Mouse (Mus musculus): ENCODE measurements around the gene Trim67. TPM values are rescaled to one million over a fixed set of nuclear protein-coding genes. Genes with fewer than 3 reads are reported as not detected.

Trim67 gene
- total RNA-seq, 2 experiments from 2014 or later, result 5.1 to 5.8 TPM

DNA sequence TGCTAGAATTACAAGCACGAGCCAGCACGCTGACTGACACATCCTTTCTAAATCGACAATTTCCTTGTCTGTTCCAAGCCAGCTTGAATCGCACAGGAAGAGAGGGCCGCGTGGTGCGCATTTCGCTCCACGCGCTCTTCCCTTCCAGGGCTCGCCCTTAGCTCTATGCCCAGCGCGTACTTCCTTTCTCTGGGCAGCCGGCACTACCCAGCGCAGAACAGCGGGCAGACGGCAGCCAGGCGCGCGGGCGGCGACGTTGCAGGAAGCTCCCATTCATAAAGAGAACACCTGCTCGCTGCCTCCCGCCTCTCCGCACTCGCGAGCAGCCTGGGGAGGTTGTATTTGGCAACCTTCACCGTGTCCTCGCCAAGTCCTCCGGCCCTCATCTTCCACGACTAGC is 706 bp upstream of the Trim67 start:
- intact Hi-C loops (cut with DNase I), result no loop called here
- peak; percentile 56 to 65 for DNase-seq (ENCODE audit: low spot score in 2 of 2)

DNA sequence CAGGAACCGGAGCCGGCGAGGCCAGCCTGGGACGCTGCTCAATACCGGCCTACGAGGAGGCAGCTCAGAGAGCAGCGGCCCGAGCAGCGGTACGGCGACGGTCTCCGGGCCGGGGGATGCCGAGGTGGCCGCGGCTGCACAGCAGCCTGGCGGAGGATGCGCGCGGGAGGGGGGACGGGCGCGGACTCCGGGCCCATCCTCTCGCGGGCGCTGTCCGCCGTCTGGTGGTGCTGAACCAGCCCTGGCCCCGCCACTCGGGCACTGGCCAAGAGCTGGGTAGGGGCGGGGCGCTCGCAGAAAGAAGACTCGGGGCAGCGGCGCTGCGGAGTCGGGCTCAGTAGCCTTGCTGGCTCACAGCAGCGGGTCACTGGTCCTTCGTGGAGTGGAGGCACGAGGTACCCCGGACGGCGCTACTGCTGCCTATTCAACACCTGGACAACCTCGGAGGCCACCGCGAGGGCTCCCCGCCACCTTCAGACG is 320 bp downstream of the Trim67 start:
- intact Hi-C loops (cut with DNase I), result no loop called here
- DNase-seq (ENCODE audit: low spot score in 2 of 2), result peak; percentile 69 to 76

DNA sequence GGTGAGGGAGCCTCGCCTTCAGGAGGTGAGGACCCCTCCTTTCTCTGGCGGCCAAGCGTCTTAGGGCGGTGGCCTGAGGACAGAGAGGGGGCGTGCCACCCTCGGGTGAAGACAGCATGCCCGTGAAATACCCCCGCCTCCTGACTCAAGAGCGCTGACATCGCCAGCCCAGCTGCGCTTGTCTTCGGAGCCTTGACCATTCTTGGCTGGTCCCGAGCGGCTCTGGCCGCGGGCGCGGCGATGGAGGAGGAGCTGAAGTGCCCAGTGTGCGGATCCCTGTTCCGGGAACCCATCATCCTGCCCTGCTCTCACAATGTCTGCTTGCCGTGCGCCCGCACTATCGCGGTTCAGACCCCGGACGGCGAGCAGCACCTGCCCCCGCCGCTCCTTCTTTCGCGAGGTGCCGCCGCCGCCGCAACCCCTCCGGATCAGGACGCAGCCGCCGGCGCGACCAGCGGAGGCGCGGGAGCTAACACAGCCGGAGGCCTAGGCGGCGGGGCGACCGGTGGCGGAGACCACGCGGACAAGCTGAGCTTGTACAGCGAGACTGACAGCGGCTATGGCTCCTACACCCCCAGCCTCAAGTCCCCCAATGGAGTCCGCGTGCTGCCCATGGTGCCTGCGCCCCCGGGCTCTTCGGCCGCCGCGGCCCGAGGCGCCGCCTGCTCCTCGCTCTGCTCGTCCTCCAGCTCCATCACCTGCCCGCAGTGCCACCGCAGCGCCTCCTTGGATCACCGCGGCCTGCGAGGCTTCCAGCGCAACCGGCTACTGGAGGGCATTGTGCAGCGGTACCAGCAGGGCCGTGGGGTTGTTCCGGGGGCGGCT is 981 bp downstream of the Trim67 start:
- intact Hi-C loops (cut with DNase I), result no loop called here
- DNase-seq (ENCODE audit: low spot score in 2 of 2), result peak in 1 of 2 experiments; percentile 13

DNA sequence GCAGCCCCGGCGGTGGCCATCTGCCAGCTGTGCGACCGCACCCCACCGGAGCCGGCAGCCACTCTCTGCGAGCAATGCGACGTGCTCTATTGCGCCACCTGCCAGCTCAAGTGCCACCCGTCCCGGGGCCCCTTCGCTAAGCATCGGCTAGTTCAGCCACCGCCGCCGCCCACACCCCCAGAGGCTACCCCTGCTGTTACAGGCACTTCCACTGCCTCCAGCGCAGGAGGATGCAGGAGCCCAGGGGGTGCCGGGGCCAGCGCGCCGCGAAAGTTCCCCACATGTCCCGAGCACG is 1.5 kb downstream of the Trim67 start:
- peak; percentile 81 to 83 for DNase-seq (ENCODE audit: low spot score in 2 of 2)
- intact Hi-C loops (cut with DNase I), result no loop called here

DNA sequence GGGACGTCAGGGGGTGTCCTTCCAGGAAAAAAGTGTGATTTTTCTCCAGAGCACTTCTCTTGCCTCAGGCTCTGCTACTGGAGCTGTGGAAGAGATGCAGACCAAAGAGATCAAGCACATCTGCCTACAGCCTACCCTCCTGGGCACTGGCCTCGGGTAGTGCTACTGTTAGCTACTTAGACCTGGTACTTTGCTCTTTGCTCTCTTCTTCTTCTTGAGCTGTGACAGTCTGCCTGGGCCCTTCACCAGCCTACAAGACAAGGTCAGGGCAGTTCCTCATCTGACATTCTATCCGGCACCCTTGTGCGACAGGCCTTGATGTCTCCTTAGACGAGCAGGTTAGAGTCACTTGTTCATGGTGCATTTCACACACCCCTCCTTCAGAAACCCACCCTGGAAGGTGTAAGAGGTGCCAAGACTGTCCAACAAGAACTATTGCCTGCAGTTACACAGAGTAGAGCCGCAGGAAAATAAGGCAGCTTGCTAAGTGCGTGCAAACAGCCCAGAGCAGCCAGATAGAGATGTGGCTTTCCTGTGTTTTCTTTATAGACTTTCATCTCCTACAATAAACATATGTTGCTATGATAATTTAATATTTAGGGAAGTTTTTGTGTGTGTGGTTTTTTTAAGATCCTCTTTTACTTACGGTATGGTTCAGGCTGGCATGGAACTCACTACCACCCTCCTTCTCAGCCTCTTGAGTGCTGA is 3.0 kb downstream of the Trim67 start:
- intact Hi-C loops (cut with DNase I), result no loop called here
- DNase-seq (ENCODE audit: low spot score in 2 of 2), result no peak

DNA sequence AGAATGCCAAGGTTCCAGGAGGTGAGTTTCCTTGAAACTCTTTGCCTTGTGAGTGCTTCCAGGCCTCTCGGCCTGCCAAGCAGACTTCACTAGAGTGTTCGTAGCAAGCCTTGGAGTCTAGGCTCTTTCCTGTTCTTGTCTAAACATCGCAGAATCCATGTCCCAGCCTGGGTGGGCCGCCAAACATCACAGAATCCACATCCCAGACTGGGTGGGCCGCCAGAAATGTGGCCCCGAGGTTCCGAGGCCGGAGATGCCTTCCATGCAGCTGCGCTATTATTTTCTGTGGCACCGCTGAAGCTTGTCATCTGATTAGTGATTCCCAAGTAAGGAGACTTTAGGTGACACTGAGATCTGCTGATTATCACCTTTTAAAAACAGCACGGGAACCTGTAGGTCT is 7.7 kb downstream of the Trim67 start:
- intact Hi-C loops (cut with DNase I), result no loop called here
- no peak for DNase-seq (ENCODE audit: low spot score in 2 of 2)

DNA sequence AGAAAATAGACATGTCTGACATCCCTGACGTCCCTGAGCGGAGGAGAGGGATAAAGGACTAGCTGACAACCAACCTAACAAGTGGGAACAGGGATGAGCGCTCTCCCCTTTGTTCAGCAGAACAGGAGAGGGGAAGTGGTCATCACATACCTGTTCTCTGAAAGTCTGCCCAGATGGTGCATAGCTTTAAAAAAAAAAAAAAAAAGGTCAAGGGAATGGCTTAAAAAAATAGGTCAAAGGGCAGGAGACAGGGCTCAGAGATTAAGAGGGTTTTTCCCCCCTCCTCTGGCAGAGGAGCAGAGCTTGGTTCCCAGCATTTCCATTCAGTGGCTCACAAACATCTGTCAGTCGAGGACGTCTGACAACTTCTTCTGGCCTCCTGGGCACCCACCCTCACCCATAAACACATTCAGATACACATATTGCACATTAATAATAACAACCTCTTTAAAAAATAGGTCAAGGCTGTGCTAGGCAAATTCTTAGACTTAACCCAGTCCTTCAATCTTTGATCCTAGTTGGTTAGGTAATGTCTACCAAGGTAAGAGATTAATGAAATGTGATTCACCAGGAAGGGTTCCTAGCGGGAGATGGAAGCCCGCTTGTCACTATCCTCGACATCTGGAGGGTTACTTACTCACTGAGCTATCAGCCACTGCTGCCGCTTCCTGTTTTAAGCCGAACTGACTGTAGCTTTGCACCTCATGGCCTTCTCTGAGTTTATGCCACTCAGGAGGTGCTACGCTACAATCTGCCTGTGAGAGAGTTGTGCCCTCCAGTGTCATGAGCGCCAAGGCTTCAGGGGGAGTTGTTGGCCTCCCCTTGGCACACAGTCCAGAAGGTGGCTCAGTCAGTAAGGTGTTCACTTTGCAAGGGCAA is 11.2 kb downstream of the Trim67 start:
- no peak for DNase-seq (ENCODE audit: low spot score in 2 of 2)
- intact Hi-C loops (cut with DNase I), result no loop called here

DNA sequence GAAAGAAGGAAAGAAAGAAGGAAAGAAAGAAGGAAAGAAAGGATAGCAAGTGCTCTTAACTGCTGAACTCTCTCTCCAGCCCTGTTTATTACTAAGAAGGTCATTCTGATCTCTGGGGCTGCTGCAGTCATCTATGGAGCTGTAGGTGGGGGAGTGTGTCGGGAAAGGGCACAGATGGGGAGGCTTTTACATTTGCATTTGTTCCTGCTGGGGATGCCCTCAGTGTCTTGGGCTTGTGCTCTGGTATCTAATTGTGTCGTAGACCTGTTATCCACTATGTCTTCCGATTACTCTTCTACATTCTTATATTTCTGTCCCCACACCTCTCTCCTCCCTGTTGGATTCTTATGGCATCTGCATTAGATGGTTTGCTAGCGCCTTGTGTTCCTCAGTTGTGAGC is 13.1 kb downstream of the Trim67 start:
- no peak for DNase-seq (ENCODE audit: low spot score in 2 of 2)
- intact Hi-C loops (cut with DNase I), result no loop called here

DNA sequence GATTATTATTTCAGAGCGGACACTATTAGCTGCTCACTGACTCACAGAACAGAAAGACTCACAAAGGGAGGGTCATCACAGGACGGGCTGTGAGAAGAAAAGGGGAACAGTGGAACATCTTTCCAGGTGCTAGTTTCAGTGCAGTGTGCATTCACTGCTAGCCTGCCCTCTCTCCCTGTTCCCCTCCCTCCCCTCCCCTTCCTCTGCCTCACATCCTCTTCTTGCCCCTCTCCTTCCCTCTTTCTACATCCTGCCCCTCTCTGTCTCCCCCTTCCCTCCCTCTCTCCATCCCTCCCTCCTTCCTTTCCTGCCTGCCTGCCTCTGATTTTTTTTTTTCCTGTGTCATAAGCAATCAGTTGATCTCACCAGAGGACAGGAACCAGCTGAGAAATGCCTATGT is 16.5 kb downstream of the Trim67 start:
- intact Hi-C loops (cut with DNase I), result no loop called here
- no peak for DNase-seq (ENCODE audit: low spot score in 2 of 2)

DNA sequence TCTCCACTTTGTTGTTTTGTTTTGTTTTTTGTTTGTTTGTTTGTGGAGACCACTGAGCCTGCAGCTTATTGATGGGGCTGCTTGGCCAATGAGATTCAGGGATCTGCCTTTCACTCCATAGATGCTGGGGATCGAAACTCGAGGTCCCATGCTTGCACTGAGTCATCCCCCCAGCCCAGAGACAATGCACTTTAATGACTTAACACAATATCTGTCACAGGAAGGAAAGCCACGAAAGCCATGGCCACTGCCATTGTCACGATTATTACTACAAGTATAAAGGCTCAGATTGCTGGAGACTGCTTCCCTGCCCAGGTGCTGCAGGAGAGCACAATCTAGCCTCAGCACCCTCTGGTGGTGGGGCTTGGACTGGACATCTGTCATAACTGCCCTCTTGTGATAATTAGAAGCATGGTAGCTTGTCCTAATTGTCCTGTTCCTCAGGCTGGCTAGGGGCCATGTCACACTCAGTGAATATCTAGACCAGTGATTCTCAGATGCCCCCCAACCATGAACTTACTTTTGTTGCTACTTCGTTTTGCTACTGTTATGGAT is 17.2 kb downstream of the Trim67 start:
- intact Hi-C loops (cut with DNase I), result no loop called here
- DNase-seq (ENCODE audit: low spot score in 2 of 2), result no peak

DNA sequence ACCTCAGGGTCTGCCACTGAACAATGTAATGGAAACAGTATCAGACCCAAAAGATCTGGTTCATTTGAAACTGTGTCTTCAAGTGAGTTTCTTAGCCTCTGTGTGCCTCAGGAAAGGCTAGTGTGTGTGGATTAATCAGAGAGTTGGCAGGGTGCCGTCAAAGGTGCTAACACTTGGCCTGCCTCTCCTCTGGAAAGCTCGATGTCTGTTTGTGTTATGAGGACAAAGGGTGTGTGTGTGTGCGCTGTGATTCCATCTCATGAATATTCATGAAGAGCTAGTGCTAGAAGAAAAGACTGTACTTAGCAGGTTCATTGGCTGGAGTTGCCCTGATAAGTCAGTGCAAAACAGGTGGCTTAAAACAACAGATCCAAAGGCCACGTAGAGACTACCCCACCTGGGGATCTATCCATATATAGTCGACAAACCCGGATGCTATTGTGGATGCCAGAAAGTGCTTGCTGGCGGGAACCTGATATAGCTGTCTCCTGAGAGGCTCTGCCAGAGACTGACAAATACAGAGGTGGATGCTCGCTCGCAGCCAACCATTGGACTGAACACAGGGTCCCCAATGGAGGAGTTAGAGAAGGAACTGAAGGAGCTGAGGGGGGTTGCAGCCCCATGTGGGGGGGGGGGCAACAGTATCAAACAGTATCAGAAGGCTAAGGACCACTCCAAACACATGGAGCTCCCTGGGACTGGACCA is 17.9 kb downstream of the Trim67 start:
- intact Hi-C loops (cut with DNase I), result no loop called here
- no peak for DNase-seq (ENCODE audit: low spot score in 2 of 2)

DNA sequence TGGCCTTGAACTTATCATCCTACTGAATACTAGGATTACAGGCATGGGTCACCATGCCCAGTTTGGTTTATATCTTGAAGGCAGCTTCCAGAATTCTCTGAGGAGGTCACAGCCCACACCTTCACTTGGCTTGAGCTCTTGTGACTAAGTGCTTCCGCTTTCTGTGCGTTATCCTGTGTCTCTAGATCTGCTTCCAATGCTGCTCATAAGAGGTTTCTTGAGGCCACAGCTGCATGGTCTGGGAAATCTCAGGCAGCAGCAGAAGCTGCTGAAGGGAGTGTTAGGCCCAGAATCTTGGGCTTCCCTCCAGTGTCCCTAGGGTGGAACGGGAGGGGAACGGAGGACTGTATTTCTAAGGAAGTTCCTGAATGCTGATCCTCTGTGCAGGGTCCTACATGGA is 20.4 kb downstream of the Trim67 start:
- DNase-seq (ENCODE audit: low spot score in 2 of 2), result no peak
- intact Hi-C loops (cut with DNase I), result no loop called here

DNA sequence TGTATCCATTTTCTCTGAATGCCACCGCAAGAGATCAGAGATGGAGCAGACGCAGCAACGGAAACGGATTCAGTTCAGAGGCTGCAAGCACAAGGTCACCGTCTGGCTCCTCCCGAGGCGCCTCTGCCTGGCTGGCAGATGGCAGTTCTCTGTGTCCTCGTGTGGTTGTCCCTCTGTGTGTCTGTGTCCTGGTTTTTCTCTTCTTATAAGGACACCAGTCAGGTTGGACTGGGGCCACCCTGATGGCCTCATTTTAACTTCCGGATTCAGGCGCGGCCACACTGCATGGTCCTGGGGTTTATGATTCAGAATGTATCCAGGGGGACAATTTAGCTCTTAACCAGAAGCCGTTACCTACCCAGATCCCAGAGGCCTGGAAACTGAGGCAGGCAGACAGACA is 23.0 kb downstream of the Trim67 start:
- intact Hi-C loops (cut with DNase I), result no loop called here

DNA sequence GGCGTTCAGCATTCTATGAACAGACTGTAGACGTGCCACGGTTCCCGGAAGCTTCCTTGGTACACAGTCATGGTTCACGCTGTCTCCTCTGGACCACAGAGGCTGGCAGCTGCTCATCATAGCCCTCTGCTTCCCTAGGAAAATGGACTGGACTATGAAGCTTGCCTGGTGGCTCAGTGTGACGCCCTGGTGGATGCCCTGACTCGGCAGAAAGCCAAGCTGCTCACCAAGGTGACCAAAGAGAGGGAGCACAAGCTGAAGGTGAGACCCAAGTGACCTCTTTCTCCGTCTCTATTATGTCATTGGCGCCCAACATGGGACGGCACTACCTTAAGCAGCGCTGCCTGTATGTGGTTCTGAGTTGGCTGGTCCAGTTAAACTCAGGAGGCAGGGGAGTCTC is 24.0 kb downstream of the Trim67 start:
- no peak for DNase-seq (ENCODE audit: low spot score in 2 of 2)
- intact Hi-C loops (cut with DNase I), result no loop called here

More for the DNA sequence above, 23.0 kb downstream of the Trim67 start:
- DNase-seq (ENCODE audit: low spot score in 2 of 2), result no peak

DNA sequence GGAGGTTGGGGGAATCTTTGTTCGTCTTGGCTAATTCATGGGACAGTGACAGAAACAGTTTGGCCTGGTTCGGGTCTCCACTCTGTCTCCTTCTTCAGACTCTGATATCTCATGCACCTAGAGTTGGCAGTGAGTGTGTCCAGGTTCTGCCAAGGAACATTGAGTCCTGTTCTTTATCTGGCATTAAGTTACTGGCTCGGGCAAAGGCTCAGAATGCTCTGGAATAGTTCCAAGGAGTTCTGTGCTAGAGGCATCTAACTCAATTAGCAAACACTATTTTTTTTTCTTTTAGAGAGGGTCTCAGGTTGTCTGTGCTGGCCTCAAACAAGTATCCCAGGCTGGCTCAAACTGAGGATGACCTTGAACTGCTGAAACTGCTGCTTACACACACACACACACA is 24.5 kb downstream of the Trim67 start:
- DNase-seq (ENCODE audit: low spot score in 2 of 2), result peak in 1 of 2 experiments; percentile 30
- intact Hi-C loops (cut with DNase I), result no loop called here

DNA sequence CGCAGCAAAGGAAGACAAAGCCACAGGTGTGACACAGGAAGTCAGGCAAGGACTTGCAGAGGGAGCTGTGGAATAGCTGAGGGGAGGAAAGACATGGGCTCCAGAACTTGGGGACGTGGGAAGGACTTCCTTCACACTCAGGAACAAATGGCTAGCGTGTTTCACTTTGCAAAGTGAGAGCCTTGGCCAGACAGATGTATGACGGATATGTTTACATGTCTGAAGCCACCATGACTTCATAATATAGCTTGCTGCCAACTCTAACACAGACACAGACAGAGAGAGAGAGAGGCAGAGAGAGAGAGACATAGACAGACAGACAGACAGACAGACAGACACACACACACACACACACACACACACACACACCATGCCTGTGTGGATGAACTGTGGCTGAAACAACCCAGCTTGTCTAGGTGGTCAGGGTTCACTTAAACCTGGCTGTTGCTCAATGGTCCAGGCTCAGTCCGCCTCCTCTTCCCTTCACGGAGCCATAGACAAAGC is 26.8 kb downstream of the Trim67 start:
- DNase-seq (ENCODE audit: low spot score in 2 of 2), result no peak
- intact Hi-C loops (cut with DNase I), result no loop called here

DNA sequence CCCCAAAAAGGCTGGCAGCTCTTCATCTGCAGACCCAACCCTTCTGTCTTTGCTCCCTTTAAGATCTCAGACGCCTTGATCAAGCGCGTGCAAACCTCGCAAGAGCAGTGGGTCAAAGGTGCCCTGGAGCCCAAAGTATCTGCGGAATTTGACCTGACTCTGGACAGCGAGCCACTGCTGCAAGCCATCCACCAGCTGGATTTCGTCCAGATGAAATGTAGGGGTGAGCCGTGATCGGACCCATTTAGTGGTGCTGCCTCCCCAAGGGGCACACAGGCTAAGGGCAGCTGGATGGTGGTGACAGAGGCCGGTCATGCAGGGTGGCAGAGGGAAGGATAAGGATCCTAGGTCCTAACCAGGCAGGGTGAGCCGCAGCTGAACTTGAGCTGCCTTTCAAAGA is 27.2 kb downstream of the Trim67 start:
- intact Hi-C loops (cut with DNase I), result no loop called here
- DNase-seq (ENCODE audit: low spot score in 2 of 2), result no peak

DNA sequence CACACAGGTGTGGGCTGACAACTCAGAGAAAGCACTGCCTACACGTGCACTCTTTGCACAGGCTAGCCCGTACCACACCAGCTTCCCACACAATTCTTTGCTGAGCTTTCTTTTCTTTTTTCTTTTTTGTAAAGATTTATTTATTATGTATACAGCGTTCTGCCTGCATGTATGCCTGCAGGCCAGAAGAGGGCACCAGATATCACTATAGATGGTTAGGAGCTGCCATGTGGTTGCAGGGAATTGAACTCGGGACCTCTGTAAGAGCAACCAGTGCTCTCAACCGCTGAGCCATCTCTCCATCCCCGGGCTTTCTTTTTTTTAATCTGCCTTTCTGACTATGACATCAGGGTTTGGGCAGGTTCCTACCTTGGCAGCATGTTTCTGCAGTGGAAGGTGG is 30.6 kb downstream of the Trim67 start:
- no peak for DNase-seq (ENCODE audit: low spot score in 2 of 2)
- intact Hi-C loops (cut with DNase I), result no loop called here

DNA sequence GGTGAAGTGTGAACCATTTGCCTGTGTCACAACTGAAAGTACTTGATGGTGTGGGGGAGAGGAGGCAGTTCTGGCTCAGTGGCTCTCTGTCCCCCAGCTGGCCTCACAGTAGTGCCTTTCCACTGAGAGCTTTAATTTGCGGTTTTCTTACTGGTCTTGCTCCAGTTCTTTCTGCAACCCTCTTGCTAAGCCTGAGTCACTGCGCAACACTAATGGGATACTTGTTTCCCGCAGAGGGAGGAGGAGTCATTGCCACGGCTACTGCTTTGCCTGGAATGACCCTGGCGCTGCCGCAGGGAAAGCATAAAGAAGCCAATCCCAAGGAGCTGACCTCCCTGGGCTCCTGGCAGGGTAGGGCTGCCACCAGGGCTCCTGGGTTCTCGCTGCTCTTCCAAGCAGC is 33.8 kb downstream of the Trim67 start:
- intact Hi-C loops (cut with DNase I), result loop anchor here (5.0 kb wide), 1 partner anchor 69 kb away; no protein-coding TSS in a partner anchor

More for the DNA sequence above, 33.8 kb downstream of the Trim67 start:
- peak; percentile 15 to 38 for DNase-seq (ENCODE audit: low spot score in 2 of 2)
